Mouse (Mus musculus): Measurements from ENCODE around the gene Hcrt.

GRCm38 (mm10) chr11:100769980-100770379 lies 7.2 kb upstream of the Hcrt start:
- TF ChIP-seq POLR2A (IDR thresholded peaks at IDR 0.05; ENCODE audit: borderline replicate concordance, control insufficient read depth, low read depth, low read length) (no peak), CTCF (IDR thresholded peaks at IDR 0.05; ENCODE audit: control insufficient read depth, insufficient read depth, low read length) (no peak)

All from bone marrow, adult 2 months (tissue).